Mouse (Mus musculus): ENCODE measurements around the gene Lpp. TPM values are rescaled to one million over a fixed set of nuclear protein-coding genes. Genes with fewer than 3 reads are reported as not detected.

Gene Lpp
- total RNA-seq, 2 experiments from 2014 or later: 17.7 to 18.0 TPM

DNA sequence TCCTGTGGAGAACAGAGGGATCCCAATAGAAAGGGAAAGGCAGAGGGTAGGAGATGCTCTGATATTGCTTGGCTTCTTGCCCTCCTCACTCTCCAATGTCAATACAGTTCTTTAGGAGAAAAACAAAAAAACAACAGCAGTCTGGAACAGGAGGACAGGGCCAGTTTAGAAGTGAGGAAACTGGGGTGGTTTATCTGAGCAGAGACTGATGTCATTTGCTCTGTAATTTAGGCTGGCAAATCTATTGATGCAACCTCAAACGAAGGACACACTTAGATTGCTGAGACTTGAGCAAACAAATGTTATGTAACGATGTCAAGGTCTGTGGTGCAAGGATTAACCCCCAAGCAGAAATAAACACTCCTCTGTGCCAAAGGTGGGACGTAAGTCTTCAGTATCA, 123.7 kb downstream of the Lpp start:
- TF ChIP-seq CTCF (IDR thresholded peaks at IDR 0.05): no peak

DNA sequence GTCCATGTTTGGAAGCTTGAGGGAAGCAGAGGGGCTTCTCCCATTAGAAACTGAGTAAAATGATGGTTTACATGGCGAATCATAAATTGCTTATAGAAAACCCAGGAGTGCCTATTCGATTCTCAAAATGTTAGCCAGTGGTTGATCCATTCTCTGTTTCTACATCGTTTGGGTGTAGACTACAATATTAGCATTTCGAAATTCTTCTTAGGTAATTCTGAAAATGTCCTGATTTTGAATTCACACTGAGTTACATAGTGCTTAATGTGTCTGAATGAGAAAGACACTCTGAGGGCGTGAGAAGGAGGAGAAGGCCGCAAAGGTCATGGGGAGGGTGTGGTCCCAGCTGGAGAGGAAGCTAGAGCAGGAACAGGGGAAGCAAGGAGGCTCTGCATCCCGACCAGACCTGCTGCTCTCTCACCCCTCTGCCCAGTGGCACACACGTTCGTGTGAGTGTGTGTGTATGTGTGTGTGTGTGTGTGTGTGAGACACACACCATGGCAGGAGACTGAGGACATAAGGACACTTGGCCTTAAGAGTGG, 124.3 kb downstream of the Lpp start:
- Histone ChIP-seq H3K27ac (peak overlapping the region; percentile 51), H3K4me3 (no peak overlapping the region)
- DNase-seq: peak; percentile 62
- intact Hi-C loops (cut with DNase I): no loop called here
- TF ChIP-seq CTCF (IDR thresholded peaks at IDR 0.05): no peak

More for the DNA sequence above, 123.7 kb downstream of the Lpp start:
- Histone ChIP-seq H3K4me3 (no peak overlapping the region), H3K27ac (peak overlapping the region; percentile 51)
- intact Hi-C loops (cut with DNase I): no loop called here
- DNase-seq: no peak

DNA sequence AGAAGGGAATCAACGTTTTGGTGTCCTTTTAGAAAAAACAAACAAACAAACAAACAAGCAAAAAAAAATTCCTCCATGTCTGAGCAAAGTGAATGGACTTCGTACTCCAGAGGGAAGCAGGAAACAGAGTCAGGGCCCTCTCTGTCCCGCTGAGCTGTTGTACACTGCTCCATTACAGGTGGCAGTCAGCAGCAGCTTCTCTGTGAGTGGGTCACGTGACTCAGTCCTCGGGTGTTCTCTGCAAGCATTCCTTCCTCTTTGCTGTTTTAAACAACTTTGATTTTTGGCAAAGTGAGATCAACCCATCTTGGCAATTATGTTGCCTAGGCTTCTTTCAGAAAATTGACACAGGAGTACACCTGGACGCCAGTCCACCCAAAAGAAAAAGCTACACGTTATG, 125.5 kb downstream of the Lpp start:
- Histone ChIP-seq H3K4me3 (no peak overlapping the region), H3K27ac (no peak overlapping the region)
- intact Hi-C loops (cut with DNase I): no loop called here
- no peak for TF ChIP-seq CTCF (IDR thresholded peaks at IDR 0.05)
- DNase-seq: no peak

DNA sequence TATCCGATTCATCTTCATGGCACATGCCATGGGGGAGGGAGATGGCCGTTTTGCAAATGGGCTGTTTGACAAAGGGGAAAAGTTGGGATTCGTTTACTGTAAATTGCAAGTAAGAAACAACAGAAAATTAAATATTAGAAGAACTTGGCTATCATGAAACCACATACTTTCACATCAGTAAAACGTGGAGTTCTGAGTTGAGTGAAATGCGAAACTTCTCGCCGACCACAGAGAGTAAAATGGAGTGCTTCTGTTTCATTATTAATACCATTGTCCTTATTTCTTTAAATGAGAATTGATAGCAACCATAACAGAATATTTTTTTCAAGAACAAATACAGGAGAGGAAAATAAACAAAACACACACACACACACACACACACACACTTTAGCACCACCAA, 133.9 kb downstream of the Lpp start:
- Histone ChIP-seq H3K27ac (no peak overlapping the region), H3K4me3 (no peak overlapping the region)
- intact Hi-C loops (cut with DNase I): no loop called here
- DNase-seq: no peak
- no peak for TF ChIP-seq CTCF (IDR thresholded peaks at IDR 0.05)

DNA sequence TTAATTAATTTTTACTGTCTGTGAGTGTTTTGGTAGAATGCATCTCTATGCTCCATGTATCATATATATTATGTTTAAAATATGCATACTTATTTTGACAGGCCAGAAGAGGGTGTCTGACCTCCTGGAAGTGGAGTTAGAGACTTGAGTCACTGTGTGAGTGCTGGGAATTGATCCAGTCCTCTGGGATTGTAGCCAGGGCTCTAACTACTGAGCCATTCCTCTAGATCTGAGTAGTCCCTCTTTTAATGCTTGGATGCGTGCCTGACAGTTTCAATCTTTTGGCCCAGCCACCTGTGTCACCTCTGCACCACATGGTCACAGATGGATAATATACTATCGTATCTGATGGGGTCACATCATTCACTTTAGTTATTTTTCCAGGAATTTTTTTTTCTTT, 138.4 kb downstream of the Lpp start:
- no peak for TF ChIP-seq CTCF (IDR thresholded peaks at IDR 0.05)

DNA sequence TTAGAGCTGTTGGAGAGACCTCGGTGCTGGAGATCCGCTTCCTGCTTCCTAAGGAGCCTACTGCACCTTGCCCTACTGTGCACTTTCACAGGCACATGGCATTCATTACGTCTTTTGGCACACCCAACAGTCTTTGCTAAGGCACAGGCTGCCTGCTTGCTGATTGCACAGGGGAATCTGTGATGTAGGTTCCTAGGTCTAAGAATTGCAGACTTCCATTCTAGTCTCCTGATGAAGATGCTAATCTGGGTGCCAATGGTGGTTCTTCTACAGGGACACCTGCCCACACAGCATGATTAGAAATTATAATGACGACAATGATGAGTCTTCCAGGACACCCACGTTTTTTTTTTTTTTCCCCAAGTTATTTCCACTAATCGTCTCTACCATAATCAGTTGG, 141.9 kb downstream of the Lpp start:
- H3K4me3 ChIP-seq: no peak overlapping the region
- H3K27ac ChIP-seq: no peak overlapping the region
- DNase-seq: no peak
- intact Hi-C loops (cut with DNase I): no loop called here
- no peak for TF ChIP-seq CTCF (IDR thresholded peaks at IDR 0.05)

More for the DNA sequence above, 138.4 kb downstream of the Lpp start:
- Histone ChIP-seq H3K4me3 (no peak overlapping the region), H3K27ac (no peak overlapping the region)
- intact Hi-C loops (cut with DNase I): no loop called here
- no peak for DNase-seq

DNA sequence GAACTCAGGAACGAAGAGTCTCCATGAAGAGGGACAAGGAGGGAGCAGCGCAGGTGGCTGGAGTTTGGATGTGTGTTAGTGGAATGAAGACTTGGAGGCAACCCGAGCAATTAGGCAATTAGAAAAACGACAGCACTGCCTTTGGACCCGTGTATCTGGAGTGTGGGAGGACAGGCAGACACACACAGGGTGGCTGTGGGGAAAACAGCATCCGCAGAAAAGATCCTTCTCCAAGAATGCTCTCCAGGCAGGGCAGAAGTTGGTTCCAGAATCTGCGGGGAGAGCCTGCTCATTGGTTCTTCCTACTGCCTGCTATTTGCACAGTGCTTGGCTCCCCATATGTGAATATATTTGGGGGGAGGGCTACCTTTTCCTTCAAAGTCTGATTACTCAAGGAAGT, 143.0 kb downstream of the Lpp start:
- intact Hi-C loops (cut with DNase I): no loop called here
- TF ChIP-seq CTCF (IDR thresholded peaks at IDR 0.05): no peak
- no peak for DNase-seq

DNA sequence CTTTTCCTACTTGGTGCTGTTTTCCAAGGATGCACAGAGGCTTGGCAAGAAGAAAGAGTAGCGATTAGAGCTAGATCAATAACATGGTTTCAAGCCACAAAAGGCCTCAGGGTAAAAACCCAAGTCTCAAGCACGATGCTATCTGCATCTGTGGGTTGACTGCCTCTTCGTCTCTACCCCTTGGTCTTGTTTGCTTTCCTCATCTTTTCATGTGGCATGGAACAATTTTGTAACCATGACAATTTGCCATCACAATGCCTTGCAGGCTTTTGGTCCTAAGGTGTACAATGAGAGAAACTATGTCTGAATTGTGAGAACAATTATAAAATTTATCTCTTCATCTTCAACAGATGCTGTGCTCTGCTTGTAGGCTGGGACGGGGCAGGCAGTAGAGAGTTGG, 145.7 kb downstream of the Lpp start:
- intact Hi-C loops (cut with DNase I): no loop called here
- H3K4me3 ChIP-seq: no peak overlapping the region

More for the DNA sequence above, 143.0 kb downstream of the Lpp start:
- H3K4me3 ChIP-seq: no peak overlapping the region
- H3K27ac ChIP-seq: no peak overlapping the region

DNA sequence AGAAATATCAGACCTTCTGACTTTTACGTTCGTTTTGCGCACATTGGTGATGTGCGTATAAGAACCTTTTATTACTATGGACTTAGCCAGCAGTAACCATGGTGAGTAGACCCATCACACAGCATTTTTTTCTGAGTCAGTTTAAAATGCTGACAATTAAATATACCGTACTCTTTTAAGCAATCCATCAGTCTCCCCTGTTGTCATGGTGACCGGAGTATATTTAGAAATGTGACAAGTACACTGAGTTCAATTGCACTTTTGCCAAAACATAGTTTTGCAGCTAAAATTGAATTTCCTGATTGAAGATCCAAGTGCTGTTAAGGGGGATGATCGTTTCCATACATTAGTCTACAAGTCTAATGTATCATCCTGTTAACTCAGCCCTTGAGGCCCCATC, 149.6 kb downstream of the Lpp start:
- no peak for TF ChIP-seq CTCF (IDR thresholded peaks at IDR 0.05)
- DNase-seq: no peak
- intact Hi-C loops (cut with DNase I): no loop called here
- peak overlapping the region; percentile 41 for H3K27ac ChIP-seq
- H3K4me3 ChIP-seq: no peak overlapping the region

More for the DNA sequence above, 145.7 kb downstream of the Lpp start:
- DNase-seq: no peak
- H3K27ac ChIP-seq: 0 out of 2 replicates have a peak overlapping the region, but pooled peaks have one; percentile 12
- TF ChIP-seq CTCF (IDR thresholded peaks at IDR 0.05): no peak

DNA sequence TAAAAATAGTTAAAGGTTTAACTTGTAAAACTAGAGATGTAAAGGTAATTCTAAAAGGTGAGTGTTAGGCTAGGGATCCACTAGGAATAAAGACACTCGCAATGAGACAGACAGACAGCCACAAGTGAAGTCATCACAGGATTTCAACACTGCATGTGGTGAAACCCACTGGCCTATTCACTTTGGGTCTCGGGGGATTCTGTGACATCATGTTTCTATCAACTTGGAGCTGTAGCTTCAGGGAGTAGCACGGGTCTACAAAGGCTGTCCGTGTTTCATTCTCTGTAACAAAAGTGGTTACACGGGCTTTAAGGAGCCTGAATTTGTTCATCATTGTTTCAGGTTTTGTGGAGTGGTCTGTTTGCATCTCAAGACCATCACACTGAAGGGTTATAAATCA, 152.1 kb downstream of the Lpp start:
- intact Hi-C loops (cut with DNase I): loop anchor here (5.0 kb wide), 1 partner anchor 33 kb away; no protein-coding TSS in a partner anchor
- no peak for TF ChIP-seq CTCF (IDR thresholded peaks at IDR 0.05)
- no peak overlapping the region for H3K4me3 ChIP-seq
- no peak for DNase-seq
- no peak overlapping the region for H3K27ac ChIP-seq

DNA sequence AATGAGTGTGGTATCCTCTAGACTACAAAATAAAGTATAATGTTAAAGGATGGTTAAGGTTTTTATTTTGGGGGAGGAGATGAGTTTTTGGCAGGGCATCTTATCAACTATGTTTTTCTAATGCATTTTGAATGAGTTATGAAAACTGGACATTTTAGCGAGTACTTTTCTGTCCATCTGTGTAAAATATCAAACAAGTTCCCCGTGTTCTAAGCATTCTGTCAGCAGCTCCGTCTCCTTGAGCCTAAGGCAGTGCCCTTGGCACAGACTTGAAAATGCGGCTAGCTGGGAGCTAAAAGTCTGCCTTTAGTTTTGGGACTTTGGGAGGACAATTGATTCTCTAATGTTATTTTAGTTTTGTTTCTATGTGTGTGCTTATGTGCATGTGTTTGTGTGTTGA, 165.2 kb downstream of the Lpp start:
- TF ChIP-seq CTCF (IDR thresholded peaks at IDR 0.05): no peak
- no peak for DNase-seq
- Histone ChIP-seq H3K4me3 (no peak overlapping the region), H3K27ac (no peak overlapping the region)
- intact Hi-C loops (cut with DNase I): no loop called here

DNA sequence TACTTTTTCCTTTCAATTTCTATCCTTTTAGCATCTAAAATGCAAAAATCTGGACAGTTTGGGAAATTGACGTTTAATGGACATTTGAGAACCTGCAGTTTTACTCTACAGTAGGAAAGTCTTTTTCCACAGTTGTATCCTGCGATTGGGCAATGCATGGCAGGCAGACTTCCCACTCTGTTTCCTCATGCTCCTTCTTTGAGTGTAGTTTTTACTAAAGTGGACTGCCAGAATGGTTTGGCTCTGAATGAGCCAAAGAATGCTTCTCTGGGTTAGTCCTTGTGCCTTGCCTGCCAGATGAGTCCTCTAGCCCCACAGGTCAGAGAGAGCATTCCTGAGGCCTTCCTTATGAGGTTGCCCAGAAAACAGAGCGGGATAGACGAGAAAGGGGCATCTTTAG, 166.5 kb downstream of the Lpp start:
- H3K4me3 ChIP-seq: no peak overlapping the region
- DNase-seq: peak; percentile 67
- TF ChIP-seq CTCF (IDR thresholded peaks at IDR 0.05): no peak
- peak overlapping the region; percentile 91 for H3K27ac ChIP-seq
- intact Hi-C loops (cut with DNase I): loop anchor here (5.0 to 10.0 kb wide), 3 partner anchors 58 to 405 kb away; no protein-coding TSS in a partner anchor

DNA sequence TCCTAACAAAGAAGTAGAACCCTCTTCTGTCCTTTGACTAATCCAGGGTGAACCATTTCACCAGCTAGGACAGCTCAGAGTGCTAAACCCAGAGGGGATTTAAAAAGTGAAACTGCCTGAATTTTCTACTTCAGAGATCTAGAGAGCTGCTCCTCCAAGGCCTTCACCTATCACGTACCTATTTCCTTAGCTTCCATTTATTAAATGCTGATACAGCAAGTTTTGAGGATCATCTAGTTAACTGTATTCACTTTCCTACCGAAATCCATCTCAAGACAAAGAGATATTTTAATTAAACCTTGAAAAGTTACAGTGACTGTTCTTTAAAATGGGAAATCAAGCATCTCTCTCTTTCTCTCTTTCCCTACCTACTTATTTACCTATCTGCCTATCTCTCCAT, 167.7 kb downstream of the Lpp start:
- no peak for TF ChIP-seq CTCF (IDR thresholded peaks at IDR 0.05)
- no peak for DNase-seq
- intact Hi-C loops (cut with DNase I): loop anchor here (5.0 to 10.0 kb wide), 3 partner anchors 59 to 406 kb away; no protein-coding TSS in a partner anchor
- H3K4me3 ChIP-seq: no peak overlapping the region
- peak overlapping the region; percentile 91 for H3K27ac ChIP-seq

DNA sequence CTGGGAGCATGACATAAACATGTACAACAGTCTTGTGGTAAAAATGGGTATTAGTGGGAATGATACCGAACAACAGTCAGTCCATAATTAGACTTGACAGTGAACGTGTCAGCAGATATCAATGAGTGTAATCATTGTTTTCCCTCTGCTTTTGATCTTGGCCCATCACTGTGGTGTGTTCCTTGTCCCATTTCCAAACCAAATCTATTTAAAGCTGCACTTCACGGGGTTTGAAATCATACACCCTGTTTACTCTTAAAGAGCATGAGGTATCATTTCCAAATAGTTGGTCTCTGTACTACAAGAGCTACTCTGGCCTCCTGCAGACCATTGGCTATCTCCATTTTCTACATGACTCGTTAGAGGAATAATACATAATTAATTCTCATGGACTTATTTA, 168.3 kb downstream of the Lpp start:
- no peak for TF ChIP-seq CTCF (IDR thresholded peaks at IDR 0.05)
- no peak overlapping the region for H3K4me3 ChIP-seq
- DNase-seq: no peak
- intact Hi-C loops (cut with DNase I): loop anchor here (5.0 to 10.0 kb wide), 3 partner anchors 59 to 407 kb away; no protein-coding TSS in a partner anchor
- H3K27ac ChIP-seq: peak overlapping the region; percentile 91
